ENCODE assay signal across 8 mouse cellular contexts in genomic region chr1:75208967-75209678, GRCm38 (mm10). TPM values are rescaled to one million over a fixed set of nuclear protein-coding genes. Genes with fewer than 3 reads are reported as not detected.
DNase-seq lines count a peak whose midpoint lies in the region; ATAC-seq lines count a peak whose summit lies in the region.

No protein-coding gene starts in this region.

- 17% methylated on average over 34 of the region's 34 CpGs for WGBS in hindbrain, embryonic 13.5 days
- WGBS in midbrain, embryonic 14.5 days, result 12% methylated on average over 34 of the region's 34 CpGs

- H3K27me3 ChIP-seq in hindbrain, embryonic 13.5 days, result 0 out of 2 replicates have a peak, but pooled peaks cover 7% of the 10 kb centered on the region
- no peaks in the 10 kb centered on the region for H3K27me3 ChIP-seq in midbrain, embryonic 14.5 days (ENCODE audit: control insufficient read depth, insufficient read depth, low read length)

- peak; percentile 17; the same call in 1 of the 2 replicates for ATAC-seq in erythroid progenitor cell, adult 5-6 weeks (replicated peaks; ENCODE audit: low FRiP score, poor library complexity, severe bottlenecking)
- no peak for ATAC-seq in hindbrain, embryonic 13.5 days (ENCODE audit: low FRiP score)
- ATAC-seq in midbrain, embryonic 14.5 days (ENCODE audit: low FRiP score, low TSS enrichment), result no peak

- H3K4me1 ChIP-seq in hindbrain, embryonic 13.5 days (replicated peaks), result peaks cover 50% of the 10 kb centered on the region
- peaks cover 27% of the 10 kb centered on the region for H3K4me1 ChIP-seq in midbrain, embryonic 14.5 days (ENCODE audit: control insufficient read depth, insufficient read depth, low read length)

- H3K4me3 ChIP-seq in hindbrain, embryonic 13.5 days, result peak overlapping the region; percentile 95
- H3K4me3 ChIP-seq in midbrain, embryonic 14.5 days (replicated peaks; ENCODE audit: low read depth, low read length), result peak overlapping the region; percentile 71

- peaks cover 24% of the 10 kb centered on the region for H3K36me3 ChIP-seq in hindbrain, embryonic 13.5 days
- H3K36me3 ChIP-seq in midbrain, embryonic 14.5 days (ENCODE audit: control insufficient read depth, insufficient read depth, low read length), result peaks cover 20% of the 10 kb centered on the region

- no peak overlapping the region for H3K27ac ChIP-seq in hindbrain, embryonic 13.5 days
- no peak overlapping the region for H3K27ac ChIP-seq in midbrain, embryonic 14.5 days (replicated peaks; ENCODE audit: low read depth, low read length)

- peak overlapping the region; percentile 98 for H3K4me2 ChIP-seq in hindbrain, embryonic 13.5 days
- peak overlapping the region; percentile 96 for H3K4me2 ChIP-seq in midbrain, embryonic 14.5 days (ENCODE audit: low read length)

- peak overlapping the region; percentile 64 for H3K9ac ChIP-seq in hindbrain, embryonic 13.5 days
- peak overlapping the region; percentile 42 for H3K9ac ChIP-seq in midbrain, embryonic 14.5 days (replicated peaks; ENCODE audit: low read length)

- no peaks in the 10 kb centered on the region for H3K9me3 ChIP-seq in hindbrain, embryonic 13.5 days
- no peaks in the 10 kb centered on the region for H3K9me3 ChIP-seq in midbrain, embryonic 14.5 days (ENCODE audit: control insufficient read depth, low read length)

- intact Hi-C loops in left cerebral cortex, postnatal 14 days (cut with DNase I), result no loop called here

- peak; percentile 22 to 43 for DNase-seq in B cell, adult 2 months
- DNase-seq in T-cell, adult 2 months (ENCODE audit: low spot score), result peak; percentile 25
- DNase-seq in liver, result peak; percentile 42
- DNase-seq in midbrain, embryonic 14.5 days, result peak; percentile 14
- no peak for DNase-seq in left cerebral cortex, postnatal 14 days (ENCODE audit: low spot score in 2 of 2)
- no peak for DNase-seq in layer of hippocampus, postnatal 14 days (ENCODE audit: low spot score in 2 of 2)

RNA-seq across cellular contexts. Expression of gene Glb1l, which starts 1.5 kb away (rescaled TPM):
- total RNA-seq in erythroid progenitor cell, adult 5-6 weeks (2015; ENCODE audit: low replicate concordance), result 23.1 and 23.9 TPM in 2 replicates
- total RNA-seq in erythroid progenitor cell, adult 5-6 weeks (2017; ENCODE audit: low replicate concordance), result 14.2 and 43.3 TPM in 2 replicates
- polyA plus RNA-seq in hindbrain, embryonic 13.5 days (2015; fragmentation: Nextera tagmentation; extraction: Ambion mirVana), result 19.9 and 22.5 TPM in 2 replicates
- 14.2 and 24.2 TPM in 2 replicates for polyA plus RNA-seq in midbrain, embryonic 14.5 days (2014; fragmentation: Nextera tagmentation; extraction: Ambion mirVana)
- total RNA-seq in left cerebral cortex, postnatal 14 days (2021), result 10 to 100 TPM; 16.3 to 18.3 TPM
- 10 to 100 TPM; 21.3 to 21.7 TPM for total RNA-seq in layer of hippocampus, postnatal 14 days (2021)

RNA-seq across cellular contexts. Expression of gene Stk16, which starts 1.5 kb away (rescaled TPM):
- total RNA-seq in erythroid progenitor cell, adult 5-6 weeks (2015; ENCODE audit: low replicate concordance), result 96.0 and 112 TPM in 2 replicates
- 82.3 and 141 TPM in 2 replicates for total RNA-seq in erythroid progenitor cell, adult 5-6 weeks (2017; ENCODE audit: low replicate concordance)
- 138 and 145 TPM in 2 replicates for polyA plus RNA-seq in hindbrain, embryonic 13.5 days (2015; fragmentation: Nextera tagmentation; extraction: Ambion mirVana)
- 120 and 144 TPM in 2 replicates for polyA plus RNA-seq in midbrain, embryonic 14.5 days (2014; fragmentation: Nextera tagmentation; extraction: Ambion mirVana)
- 10 to 100 TPM; 85.6 to 92.2 TPM for total RNA-seq in left cerebral cortex, postnatal 14 days (2021)
- total RNA-seq in layer of hippocampus, postnatal 14 days (2021), result 10 to 100 TPM; 90.5 to 91.4 TPM

RNA-seq across cellular contexts. Expression of gene Tuba4a, which starts 10.5 kb away (rescaled TPM):
- 474 and 550 TPM in 2 replicates for total RNA-seq in erythroid progenitor cell, adult 5-6 weeks (2015; ENCODE audit: low replicate concordance)
- 246 TPM in 2 replicates for total RNA-seq in erythroid progenitor cell, adult 5-6 weeks (2017; ENCODE audit: low replicate concordance)
- 6.5 and 7.1 TPM in 2 replicates for polyA plus RNA-seq in hindbrain, embryonic 13.5 days (2015; fragmentation: Nextera tagmentation; extraction: Ambion mirVana)
- 4.2 and 6.4 TPM in 2 replicates for polyA plus RNA-seq in midbrain, embryonic 14.5 days (2014; fragmentation: Nextera tagmentation; extraction: Ambion mirVana)
- 100 to 1,000 TPM; 658 to 691 TPM for total RNA-seq in left cerebral cortex, postnatal 14 days (2021)
- total RNA-seq in layer of hippocampus, postnatal 14 days (2021), result 100 to 1,000 TPM; 512 to 548 TPM

RNA-seq across cellular contexts. Expression of gene Atg9a, which starts 17.1 kb away (rescaled TPM):
- 29.2 and 39.4 TPM in 2 replicates for total RNA-seq in erythroid progenitor cell, adult 5-6 weeks (2015; ENCODE audit: low replicate concordance)
- total RNA-seq in erythroid progenitor cell, adult 5-6 weeks (2017; ENCODE audit: low replicate concordance), result 38.8 and 54.5 TPM in 2 replicates
- polyA plus RNA-seq in hindbrain, embryonic 13.5 days (2015; fragmentation: Nextera tagmentation; extraction: Ambion mirVana), result 44.7 and 47.7 TPM in 2 replicates
- polyA plus RNA-seq in midbrain, embryonic 14.5 days (2014; fragmentation: Nextera tagmentation; extraction: Ambion mirVana), result 40.7 and 47.8 TPM in 2 replicates
- total RNA-seq in left cerebral cortex, postnatal 14 days (2021), result 100 to 1,000 TPM; 130 to 133 TPM
- 100 to 1,000 TPM; 110 to 115 TPM for total RNA-seq in layer of hippocampus, postnatal 14 days (2021)

RNA-seq across cellular contexts. Expression of gene Ankzf1, which starts 17.2 kb away (rescaled TPM):
- 5.9 and 7.6 TPM in 2 replicates for total RNA-seq in erythroid progenitor cell, adult 5-6 weeks (2015; ENCODE audit: low replicate concordance)
- total RNA-seq in erythroid progenitor cell, adult 5-6 weeks (2017; ENCODE audit: low replicate concordance), result 8.9 and 10.0 TPM in 2 replicates
- 23.4 and 24.5 TPM in 2 replicates for polyA plus RNA-seq in hindbrain, embryonic 13.5 days (2015; fragmentation: Nextera tagmentation; extraction: Ambion mirVana)
- polyA plus RNA-seq in midbrain, embryonic 14.5 days (2014; fragmentation: Nextera tagmentation; extraction: Ambion mirVana), result 18.1 and 19.7 TPM in 2 replicates
- 10 to 100 TPM; 19.7 TPM for total RNA-seq in left cerebral cortex, postnatal 14 days (2021)
- 10 to 100 TPM; 19.5 to 21.1 TPM for total RNA-seq in layer of hippocampus, postnatal 14 days (2021)

Comparison
In these comparisons a context has a peak if more than half of its experiments do, and no peak if none do; other contexts are left out.
1. DNase-seq: peak in B cell, adult 2 months (2 of 2), T-cell, adult 2 months (single experiment), liver (single experiment) and midbrain, embryonic 14.5 days (single experiment); none in left cerebral cortex, postnatal 14 days (0 of 2) and layer of hippocampus, postnatal 14 days (0 of 2).